Mouse (Mus musculus): ENCODE measurements around the gene Fastkd2. TPM values are rescaled to one million over a fixed set of nuclear protein-coding genes. Genes with fewer than 3 reads are reported as not detected.

Gene Fastkd2
- total RNA-seq, 2 experiments from 2014 or later: 18.4 to 20.7 TPM

Other genes starting within 250 kb of the Fastkd2 start
- gene Gm39653, start 114.6 kb upstream of the Fastkd2 start, total RNA-seq (2021): under 1 TPM in 1 of 2 experiments, not detected in 1; 0.86 TPM
- gene Dytn, start 43.7 kb upstream of the Fastkd2 start, total RNA-seq (2021): under 1 TPM in 1 of 2 experiments, not detected in 1; 0.20 TPM
- 1 to 10 TPM in 1 of 2 experiments, under 1 TPM in 1; 0.72 to 1.1 TPM for gene Mdh1b, start 296 bp upstream of the Fastkd2 start, total RNA-seq (2021)
- under 1 TPM; 0.23 to 0.25 TPM for gene 4933402D24Rik, start 38.7 kb downstream of the Fastkd2 start, total RNA-seq (2021)

Measured in left cerebral cortex, postnatal 36 days (tissue).